Mouse (Mus musculus) myocyte (in vitro differentiated cells): ENCODE measurements at regions not wholly inside any gene's neighbourhood (a gene's known extent, or its start where the extent isn't known, plus 50 kb on each side); places are given as distances from the start of the nearest gene placed in this dataset.

ENCODE experiments used
- H3K27me3 ChIP-seq: one replicate; pipeline ENCODE4 v1.6.1; 2011; ENCODE audit not compliant: control insufficient read depth, insufficient read depth, insufficient read length
- H3K36me3 ChIP-seq: one replicate; pipeline ENCODE4 v1.6.1; 2011; ENCODE audit not compliant: control insufficient read depth, insufficient read depth
- H3K4me2 ChIP-seq: one replicate; pipeline ENCODE4 v1.6.1; 2011; ENCODE audit warnings: low read depth, control low read depth
- H3K4me3 ChIP-seq: one replicate; pipeline ENCODE4 v1.5.1; 2011; ENCODE audit warnings: mild to moderate bottlenecking, control low read depth, moderate library complexity
- H3K79me2 ChIP-seq: one replicate; pipeline ENCODE4 v1.6.1; 2011; ENCODE audit not compliant: control insufficient read depth, insufficient read depth
- H3ac ChIP-seq: one replicate; pipeline ENCODE4 v1.6.1; 2011; ENCODE audit not compliant: control insufficient read depth, insufficient read length
- CEBPB ChIP-seq: IDR thresholded peaks from 2 replicates; pipeline ENCODE4 v1.6.1; 2011; ENCODE audit warnings: mild to moderate bottlenecking, moderate library complexity; ENCODE audit not compliant: poor library complexity, insufficient read depth, severe bottlenecking
- E2F4 ChIP-seq: IDR thresholded peaks from one replicate; pipeline ENCODE4 v1.6.1; 2011; ENCODE audit warnings: mild to moderate bottlenecking, control low read depth, moderate library complexity; ENCODE audit not compliant: insufficient read depth
- MAX ChIP-seq: IDR thresholded peaks from one replicate; pipeline ENCODE4 v1.6.1; 2011; ENCODE audit warnings: low read depth, mild to moderate bottlenecking, control low read depth
- MYOD1 ChIP-seq, 3 experiments: IDR thresholded peaks; one replicate each; pipeline ENCODE4 v1.6.1; 2011; ENCODE audit warnings: control low read depth in 2 of 3, low read depth in 2 of 3, mild to moderate bottlenecking in 2 of 3, moderate library complexity in 1 of 3; ENCODE audit not compliant: insufficient read length in 2 of 3, control insufficient read depth in 1 of 3
- MYOG ChIP-seq, 3 experiments: IDR thresholded peaks; one replicate each; pipeline ENCODE4 v1.6.1; 2011; ENCODE audit warnings: control low read depth in 2 of 3, low read depth in 2 of 3, mild to moderate bottlenecking in 2 of 3; ENCODE audit not compliant: insufficient read length in 2 of 3, control insufficient read depth in 1 of 3, insufficient read depth in 1 of 3
- POLR2A ChIP-seq: IDR thresholded peaks from one replicate; pipeline ENCODE4 v1.6.1; 2011; ENCODE audit warnings: low read depth, mild to moderate bottlenecking, control low read depth, moderate library complexity; ENCODE audit not compliant: insufficient read length
- POLR2AphosphoS2 ChIP-seq: IDR thresholded peaks from one replicate; pipeline ENCODE4 v1.6.1; 2011; ENCODE audit warnings: low read depth, control low read depth; ENCODE audit not compliant: insufficient read length
- REST ChIP-seq: IDR thresholded peaks from one replicate; pipeline ENCODE4 v1.6.1; 2011; ENCODE audit warnings: mild to moderate bottlenecking, control low read depth, moderate library complexity; ENCODE audit not compliant: insufficient read depth, insufficient read length
- SRF ChIP-seq: IDR thresholded peaks from one replicate; pipeline ENCODE4 v1.6.1; 2011; ENCODE audit warnings: low read depth; ENCODE audit not compliant: control insufficient read depth, insufficient read length
- TCF12 ChIP-seq: IDR thresholded peaks from one replicate; pipeline ENCODE4 v1.6.1; 2011; ENCODE audit warnings: mild to moderate bottlenecking, control low read depth; ENCODE audit not compliant: poor library complexity, insufficient read depth, severe bottlenecking
- TCF3 ChIP-seq: IDR thresholded peaks from one replicate; pipeline ENCODE4 v1.6.1; 2011; ENCODE audit warnings: low read depth, control low read depth; ENCODE audit not compliant: insufficient read length
- USF1 ChIP-seq: IDR thresholded peaks from one replicate; pipeline ENCODE4 v1.6.1; 2011; ENCODE audit warnings: low read depth, mild to moderate bottlenecking, control low read depth, moderate library complexity

GRCm38 (mm10) chr17:45274894-45275293, 158.6 kb downstream of the Cdc5l start:
- Histone ChIP-seq H3K27me3 (no peaks in the 10 kb centered on the region), H3K4me3 (no peak overlapping the region), H3K79me2 (no peaks in the 10 kb centered on the region), H3K36me3 (no peaks in the 10 kb centered on the region), H3ac (no peak overlapping the region), H3K4me2 (no peak overlapping the region)
- TF ChIP-seq MYOD1 (IDR thresholded peaks at IDR 0.05; ENCODE audit: control insufficient read depth in 1 of 3, insufficient read length in 2 of 3, low read depth in 2 of 3) (no peak), POLR2A (no peak), SRF (no peak), MAX (no peak), REST (no peak), TCF12 (no peak), MYOG (IDR thresholded peaks at IDR 0.05; ENCODE audit: control insufficient read depth in 1 of 3, insufficient read depth in 1 of 3, insufficient read length in 2 of 3, low read depth in 2 of 3) (no peak), CEBPB (no peak), POLR2AphosphoS2 (no peak), E2F4 (no peak), USF1 (no peak), TCF3 (no peak)

- Histone ChIP-seq H3K79me2 (no peaks in the 10 kb centered on the region), H3K4me2 (no peak overlapping the region), H3ac (no peak overlapping the region), H3K27me3 (no peaks in the 10 kb centered on the region), H3K36me3 (no peaks in the 10 kb centered on the region), H3K4me3 (no peak overlapping the region)
- TF ChIP-seq USF1: no peak
- no peak for TF ChIP-seq MAX
- TF ChIP-seq SRF: no peak
- TF ChIP-seq POLR2AphosphoS2: no peak
- TF ChIP-seq TCF3: no peak
- no peak for TF ChIP-seq CEBPB
- TF ChIP-seq TCF12: no peak
- no peak for TF ChIP-seq MYOD1 (IDR thresholded peaks at IDR 0.05; ENCODE audit: control insufficient read depth in 1 of 3, insufficient read length in 2 of 3, low read depth in 2 of 3)
- no peak for TF ChIP-seq MYOG (IDR thresholded peaks at IDR 0.05; ENCODE audit: control insufficient read depth in 1 of 3, insufficient read depth in 1 of 3, insufficient read length in 2 of 3, low read depth in 2 of 3)
- TF ChIP-seq E2F4: no peak
- no peak for TF ChIP-seq POLR2A
- no peak for TF ChIP-seq REST
These were observed 166.8 kb downstream of the Cdc5l start for GRCm38 (mm10) chr17:45266776-45267175.

- no peaks in the 10 kb centered on the region for H3K27me3 ChIP-seq
These were observed 167.9 kb downstream of the Cdc5l start for GRCm38 (mm10) chr17:45265587-45265986.

GRCm38 (mm10) chr17:45264434-45264833, 169.1 kb downstream of the Cdc5l start:
- Histone ChIP-seq H3K36me3 (no peaks in the 10 kb centered on the region), H3ac (no peak overlapping the region), H3K79me2 (no peaks in the 10 kb centered on the region), H3K4me3 (no peak overlapping the region), H3K4me2 (no peak overlapping the region), H3K27me3 (no peaks in the 10 kb centered on the region)
- no peak for TF ChIP-seq E2F4
- no peak for TF ChIP-seq SRF
- no peak for TF ChIP-seq POLR2A
- no peak for TF ChIP-seq MYOG (IDR thresholded peaks at IDR 0.05; ENCODE audit: control insufficient read depth in 1 of 3, insufficient read depth in 1 of 3, insufficient read length in 2 of 3, low read depth in 2 of 3)
- TF ChIP-seq CEBPB: no peak
- no peak for TF ChIP-seq MYOD1 (IDR thresholded peaks at IDR 0.05; ENCODE audit: control insufficient read depth in 1 of 3, insufficient read length in 2 of 3, low read depth in 2 of 3)
- TF ChIP-seq POLR2AphosphoS2: no peak
- TF ChIP-seq REST: no peak

More at GRCm38 (mm10) chr17:45265587-45265986, 167.9 kb downstream of the Cdc5l start:
- H3ac ChIP-seq: no peak overlapping the region
- H3K4me2 ChIP-seq: no peak overlapping the region
- H3K79me2 ChIP-seq: no peaks in the 10 kb centered on the region
- H3K4me3 ChIP-seq: no peak overlapping the region
- TF ChIP-seq USF1 (no peak), MYOG (IDR thresholded peaks at IDR 0.05; ENCODE audit: control insufficient read depth in 1 of 3, insufficient read depth in 1 of 3, insufficient read length in 2 of 3, low read depth in 2 of 3) (no peak), SRF (no peak), REST (no peak), E2F4 (no peak), TCF3 (no peak), POLR2A (no peak), MYOD1 (IDR thresholded peaks at IDR 0.05; ENCODE audit: control insufficient read depth in 1 of 3, insufficient read length in 2 of 3, low read depth in 2 of 3) (no peak), POLR2AphosphoS2 (no peak), MAX (no peak), TCF12 (no peak), CEBPB (no peak)
- H3K36me3 ChIP-seq: no peaks in the 10 kb centered on the region

GRCm38 (mm10) chr17:45260421-45260820, 173.1 kb downstream of the Cdc5l start:
- H3ac ChIP-seq: no peak overlapping the region

More at GRCm38 (mm10) chr17:45260421-45260820, 173.1 kb downstream of the Cdc5l start:
- no peak overlapping the region for H3K4me2 ChIP-seq
- H3K79me2 ChIP-seq: no peaks in the 10 kb centered on the region
- TF ChIP-seq POLR2AphosphoS2 (no peak), POLR2A (no peak), MYOG (IDR thresholded peaks at IDR 0.05; ENCODE audit: control insufficient read depth in 1 of 3, insufficient read depth in 1 of 3, insufficient read length in 2 of 3, low read depth in 2 of 3) (no peak), MAX (no peak), CEBPB (no peak), REST (no peak), USF1 (no peak), TCF3 (no peak), SRF (no peak), E2F4 (no peak), TCF12 (no peak)
- H3K36me3 ChIP-seq: no peaks in the 10 kb centered on the region
- no peaks in the 10 kb centered on the region for H3K27me3 ChIP-seq
- H3K4me3 ChIP-seq: no peak overlapping the region
